ENCODE assay signal across 16 mouse cellular contexts in the genomic region with DNA sequence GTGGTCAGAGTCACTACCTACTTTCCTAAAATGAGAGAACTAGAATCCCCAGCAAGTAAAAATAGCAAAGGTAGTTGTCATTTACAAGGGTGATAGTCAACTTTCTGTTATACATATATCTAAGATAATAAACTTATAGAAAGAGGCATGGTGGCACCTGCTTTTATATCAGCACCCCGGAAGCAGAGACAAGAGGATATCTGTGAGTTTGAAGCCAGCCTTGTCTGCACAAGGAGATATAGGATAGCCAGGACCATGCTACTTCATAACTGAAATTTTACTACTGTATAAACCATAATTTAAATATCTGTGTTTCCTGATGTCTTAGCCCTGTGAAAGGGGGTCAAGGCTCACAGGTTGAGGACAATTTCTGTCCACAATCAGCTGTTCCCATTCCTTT. TPM values are rescaled to one million over a fixed set of nuclear protein-coding genes. Genes with fewer than 3 reads are reported as not detected.
A peak's percentile ranks its signal among the peaks of the same experiment; 100 is the strongest.
DNase-seq lines count a peak whose midpoint lies in the region; TF ChIP-seq lines count a peak whose summit lies in the region.
"Had no signal": no experiment of that assay in that cellular context is flagged by ENCODE, and none has a peak within 500 bp of the region (broad histone marks: within the 10 kb centered on the region; RNA-seq: fewer than 3 reads in every experiment).

No protein-coding gene starts in this region.

- no peak for TF ChIP-seq RAD21 in MEL (IDR thresholded peaks at IDR 0.05; ENCODE audit: low read depth, low read length)

- no peak overlapping the region for H3K4me3 ChIP-seq in MEL (ENCODE audit: control insufficient read depth in 1 of 2, insufficient read depth in 1 of 2, low read depth in 2 of 2, low read length in 2 of 2)

- H3K36me3 ChIP-seq in MEL (ENCODE audit: control insufficient read depth in 1 of 2, insufficient read depth in 2 of 2, low read length in 2 of 2): peaks cover 0 to 11% of the 10 kb centered on the region in 2 experiments; a peak in 2 of 4 replicates
- H3K36me3 ChIP-seq: G1E had no signal

- H3K9ac ChIP-seq in MEL (ENCODE audit: control insufficient read depth, low read depth, low read length, poor library complexity, severe bottlenecking): no peak overlapping the region

- no peak for TF ChIP-seq CTCF in MEL (IDR thresholded peaks at IDR 0.05 in 2 of 3, conservative IDR thresholded peaks at IDR 0.05 in 1 of 3; ENCODE audit: control insufficient read depth in 1 of 3, insufficient read depth in 1 of 3, low read depth in 2 of 3, low read length in 3 of 3, poor library complexity in 1 of 3, severe bottlenecking in 1 of 3)

- H3K4me1 ChIP-seq in MEL (ENCODE audit: control insufficient read depth in 1 of 2, insufficient read depth in 2 of 2, low read length in 2 of 2): peaks cover 20 to 27% of the 10 kb centered on the region in 2 experiments

- TF ChIP-seq POLR2A in MEL (IDR thresholded peaks at IDR 0.05; ENCODE audit: control insufficient read depth in 1 of 2, insufficient read depth in 1 of 2, low read depth in 1 of 2, low read length in 2 of 2, poor library complexity in 1 of 2): no peak

- DNase-seq in MEL (ENCODE audit: low read depth, low spot score): peak; percentile 46
- DNase-seq in lung, postnatal 14 days: no peak
- DNase-seq: adrenal gland, adult 2 months; adrenal gland, adult 8-10 months; adrenal gland, postnatal 10 days; adrenal gland, postnatal 14 days; adrenal gland, postnatal 25 days; adrenal gland, postnatal 36 days; B cell, adult 2 months; cerebellum, adult 11 months; cerebellum, adult 11-12 months; cerebellum, adult 18-20 months; cerebellum, adult 2 months; cerebellum, adult 8-10 months had no signal

- TF ChIP-seq EP300 in MEL (IDR thresholded peaks at IDR 0.05; ENCODE audit: low read depth in 1 of 2, low read length in 2 of 2): peak; percentile 67 to 86

- no peaks in the 10 kb centered on the region; the same call in 1 of the 2 replicates for H3K9me3 ChIP-seq in MEL (replicated peaks; ENCODE audit: insufficient read depth, low read length)
- H3K9me3 ChIP-seq: G1E had no signal

- no peak overlapping the region for H3K27ac ChIP-seq in MEL (ENCODE audit: control insufficient read depth, low read depth, low read length)

- no peaks in the 10 kb centered on the region for H3K79me2 ChIP-seq in MEL (ENCODE audit: control insufficient read depth, insufficient read depth, low read length, poor library complexity)

- H3K27me3 ChIP-seq in MEL (ENCODE audit: control insufficient read depth in 1 of 2, insufficient read depth in 2 of 2, low read length in 2 of 2): no peaks in the 10 kb centered on the region
- H3K27me3 ChIP-seq: Patski had no signal

TF ChIP-seq in MEL, 35 proteins besides CTCF, POLR2A, EP300 and RAD21:
- TF ChIP-seq BHLHE40 (IDR thresholded peaks at IDR 0.05; ENCODE audit: borderline replicate concordance, low read depth, low read length) (0 out of 2 replicates have a peak, but pooled peaks have one; percentile 7), ELF1 (IDR thresholded peaks at IDR 0.05; ENCODE audit: low read depth, low read length) (peak; percentile 58), ZMIZ1 (IDR thresholded peaks at IDR 0.05; ENCODE audit: low read depth, low read length) (no peak), MXI1 (IDR thresholded peaks at IDR 0.05; ENCODE audit: low read depth, low read length) (no peak), POLR2AphosphoS5 (IDR thresholded peaks at IDR 0.05; ENCODE audit: borderline replicate concordance, low read depth, low read length) (no peak), KAT2A (conservative IDR thresholded peaks at IDR 0.05; ENCODE audit: low read depth, low read length) (no peak), NRF1 (IDR thresholded peaks at IDR 0.05; ENCODE audit: insufficient read depth, low read depth, low read length, poor library complexity, severe bottlenecking) (no peak), GATA1 (IDR thresholded peaks at IDR 0.05; ENCODE audit: low read depth, low read length) (peak; percentile 63), USF2 (IDR thresholded peaks at IDR 0.05; ENCODE audit: borderline replicate concordance in 1 of 2, insufficient read depth in 1 of 2, low read depth in 1 of 2, low read length in 2 of 2) (no peak), ZNF384 (IDR thresholded peaks at IDR 0.05; ENCODE audit: low read depth, low read length) (0 out of 2 replicates have a peak, but pooled peaks have one; percentile 13), JUND (IDR thresholded peaks at IDR 0.05; ENCODE audit: low read depth, low read length) (no peak), SMC3 (IDR thresholded peaks at IDR 0.05; ENCODE audit: low read depth, low read length) (no peak), TBP (IDR thresholded peaks at IDR 0.05; ENCODE audit: low read depth, low read length) (0 out of 2 replicates have a peak, but pooled peaks have one; percentile 27), RCOR1 (IDR thresholded peaks at IDR 0.05; ENCODE audit: low read depth, low read length) (0 out of 2 replicates have a peak, but pooled peaks have one; percentile 49), SIN3A (IDR thresholded peaks at IDR 0.05; ENCODE audit: low read length) (peak; percentile 53; the same call in 1 of the 2 replicates), MEF2A (IDR thresholded peaks at IDR 0.05; ENCODE audit: extremely low read depth, insufficient replicate concordance, low read depth, low read length, poor library complexity, severe bottlenecking) (peak; percentile 48; the same call in 1 of the 2 replicates), MYB (IDR thresholded peaks at IDR 0.05; ENCODE audit: low read depth, low read length) (peak; percentile 65), MAX (IDR thresholded peaks at IDR 0.05; ENCODE audit: low read length) (no peak), NELFE (IDR thresholded peaks at IDR 0.05; ENCODE audit: low read depth, low read length) (no peak), ETS1 (IDR thresholded peaks at IDR 0.05; ENCODE audit: low read depth, low read length) (peak; percentile 75), TCF12 (IDR thresholded peaks at IDR 0.05; ENCODE audit: low read depth, low read length) (peak; percentile 94), MAFK (IDR thresholded peaks at IDR 0.05; ENCODE audit: borderline replicate concordance, low read depth, low read length) (0 out of 2 replicates have a peak, but pooled peaks have one; percentile 2), ZC3H11A (IDR thresholded peaks at IDR 0.05; ENCODE audit: low read depth, low read length) (no peak)

RNA-seq across cellular contexts. Expression of a gene that starts 29.4 kb away (rescaled TPM):
- 10.3 and 14.7 TPM in 2 replicates for total RNA-seq in MEL (2012; rRNA removed)
- polyA plus RNA-seq in MEL (2012; ENCODE audit: insufficient read depth in 1 of 2, insufficient read length in 2 of 2, low read depth in 1 of 2, low replicate concordance in 2 of 2, missing spikeins in 1 of 2): 10 to 100 TPM in 1 of 2 experiments, not detected in 1; 11.6 TPM
